Mouse (Mus musculus) adrenal gland, postnatal 14 days (tissue): Measurements from ENCODE around the gene Fbp1. TPM values are rescaled to one million over a fixed set of nuclear protein-coding genes. Genes with fewer than 3 reads are reported as not detected.
A peak's percentile ranks its signal among the peaks of the same experiment; 100 is the strongest.
"Not testable (repeated sequence)": the region's sequence is repeated elsewhere in the genome, so short reads cannot be mapped to it uniquely, and the experiment has no call there.

Source experiments
- DNase-seq: peaks from one replicate; pipeline ENCODE4 v3.0.0; 2021; ENCODE audit warnings: mixed read lengths
- total RNA-seq: library from RNA; stranded (reverse); gene quantifications from 2 replicates; pipeline ENCODE4 v1.2.3, GENCODE M21; 2021

The Fbp1 gene
- total RNA-seq, 1 experiment from 2014 or later = 111 TPM

GRCm38 (mm10) chr13:62884536-62884935 lies 3.5 kb downstream of the Fbp1 start:
- DNase-seq = no peak

GRCm38 (mm10) chr13:62883925-62884324 lies 4.2 kb downstream of the Fbp1 start:
- DNase-seq = no peak

GRCm38 (mm10) chr13:62883436-62883835 lies 4.6 kb downstream of the Fbp1 start:
- DNase-seq = peak; percentile 56

GRCm38 (mm10) chr13:62882856-62883255 lies 5.2 kb downstream of the Fbp1 start:
- DNase-seq = no peak

- no peak for DNase-seq
Measured at GRCm38 (mm10) chr13:62881336-62881735, 6.7 kb downstream of the Fbp1 start.

- DNase-seq = peak; percentile 27
Measured at GRCm38 (mm10) chr13:62879831-62880615, 8.1 kb downstream of the Fbp1 start.

- DNase-seq = no peak
Measured at GRCm38 (mm10) chr13:62879411-62879810, 8.7 kb downstream of the Fbp1 start.

- DNase-seq = no peak
Measured at GRCm38 (mm10) chr13:62877247-62877646, 10.8 kb downstream of the Fbp1 start.

- DNase-seq = no peak
Measured at GRCm38 (mm10) chr13:62876111-62876510, 12.0 kb downstream of the Fbp1 start.

GRCm38 (mm10) chr13:62872252-62872651 lies 15.8 kb downstream of the Fbp1 start:
- no peak for DNase-seq

GRCm38 (mm10) chr13:62870605-62871004 lies 17.5 kb downstream of the Fbp1 start:
- no peak for DNase-seq

- no peak for DNase-seq
Measured at GRCm38 (mm10) chr13:62866817-62867216, 21.3 kb downstream of the Fbp1 start.

- DNase-seq = no peak
Measured at GRCm38 (mm10) chr13:62865651-62866315, 22.3 kb downstream of the Fbp1 start.

GRCm38 (mm10) chr13:62863771-62864170 lies 24.3 kb downstream of the Fbp1 start:
- DNase-seq = no peak

GRCm38 (mm10) chr13:62862875-62863274 lies 25.2 kb downstream of the Fbp1 start:
- DNase-seq = no peak

- DNase-seq = no peak
Measured at GRCm38 (mm10) chr13:62860068-62860467, 28.0 kb downstream of the Fbp1 start.

- DNase-seq = not testable (repeated sequence)
Measured at GRCm38 (mm10) chr13:62859251-62859650, 28.8 kb downstream of the Fbp1 start.

- peak; percentile 21 for DNase-seq
Measured at GRCm38 (mm10) chr13:62857941-62858915, 29.9 kb downstream of the Fbp1 start, which contains the start of gene Fbp2. Fbp2 (minus strand) TSS chr13:62858422.

GRCm38 (mm10) chr13:62856850-62857249 lies 31.2 kb downstream of the Fbp1 start:
- DNase-seq = peak; percentile 34

GRCm38 (mm10) chr13:62856305-62856675 lies 31.8 kb downstream of the Fbp1 start:
- peak; percentile 83 for DNase-seq

GRCm38 (mm10) chr13:62855396-62856304 lies 32.4 kb downstream of the Fbp1 start:
- DNase-seq = no peak
